Comparison of ENCODE assay signal across 1 mouse cellular context in genomic region chr1:33799620-33800019, GRCm38 (mm10).
TF ChIP-seq lines count a peak whose summit lies in the region.

No protein-coding gene starts in this region.

TF ChIP-seq in CH12.LX, 34 proteins besides CTCF, POLR2A, EP300 and RAD21 (continued from another document):
- TF ChIP-seq USF2 (conservative IDR thresholded peaks at IDR 0.05; ENCODE audit: low read depth, low read length) = no peak
- no peak for TF ChIP-seq MAX (IDR thresholded peaks at IDR 0.05; ENCODE audit: low read length)
- TF ChIP-seq SMC3 (IDR thresholded peaks at IDR 0.05; ENCODE audit: low read depth, low read length) = no peak
- TF ChIP-seq ZKSCAN1 (IDR thresholded peaks at IDR 0.05; ENCODE audit: borderline replicate concordance, low read depth, low read length) = no peak
- no peak for TF ChIP-seq ZNF384 (IDR thresholded peaks at IDR 0.05; ENCODE audit: low read depth, low read length)
- TF ChIP-seq ZC3H11A (IDR thresholded peaks at IDR 0.05; ENCODE audit: low read depth, low read length) = no peak
- TF ChIP-seq E2F4 (IDR thresholded peaks at IDR 0.05; ENCODE audit: insufficient replicate concordance, low read depth, low read length) = no peak
- no peak for TF ChIP-seq ELF1 (IDR thresholded peaks at IDR 0.05; ENCODE audit: low read depth, low read length)
- TF ChIP-seq BHLHE40 (IDR thresholded peaks at IDR 0.05; ENCODE audit: low read depth, low read length) = no peak
- no peak for TF ChIP-seq NELFE (IDR thresholded peaks at IDR 0.05; ENCODE audit: low read depth, low read length)
